Mouse (Mus musculus): ENCODE results near the gene Adig. TPM values are rescaled to one million over a fixed set of nuclear protein-coding genes. Genes with fewer than 3 reads are reported as not detected.

Gene Adig
- total and polyA plus RNA-seq, 2 experiments from 2014 or later: not detected

- 46% methylated on average over 24 of the region's 24 CpGs for WGBS
- no peak overlapping the region for H3K27ac ChIP-seq (ENCODE audit: low read depth, low read length)
- H3K9me3 ChIP-seq (ENCODE audit: low read length): no peaks in the 10 kb centered on the region
- H3K36me3 ChIP-seq (ENCODE audit: insufficient read depth): no peaks in the 10 kb centered on the region
- H3K4me2 ChIP-seq (ENCODE audit: low read depth): peak overlapping the region; percentile 44
- H3K27me3 ChIP-seq (ENCODE audit: insufficient read depth, low read length): no peaks in the 10 kb centered on the region
- TF ChIP-seq CTCF (IDR thresholded peaks at IDR 0.05; ENCODE audit: low read depth): no peak
- ATAC-seq (peak; percentile 65), DNase-seq (peak; percentile 62)
- no peaks in the 10 kb centered on the region for H3K4me1 ChIP-seq (ENCODE audit: insufficient read depth)
- H3K9ac ChIP-seq: peak overlapping the region; percentile 31; the same call in 1 of the 2 replicates
- no peak overlapping the region for H3K4me3 ChIP-seq (ENCODE audit: low read depth, low read length)
Observed at GRCm38 (mm10) chr2:158539433-158540305, 37.3 kb downstream of the Adig start.

DNA sequence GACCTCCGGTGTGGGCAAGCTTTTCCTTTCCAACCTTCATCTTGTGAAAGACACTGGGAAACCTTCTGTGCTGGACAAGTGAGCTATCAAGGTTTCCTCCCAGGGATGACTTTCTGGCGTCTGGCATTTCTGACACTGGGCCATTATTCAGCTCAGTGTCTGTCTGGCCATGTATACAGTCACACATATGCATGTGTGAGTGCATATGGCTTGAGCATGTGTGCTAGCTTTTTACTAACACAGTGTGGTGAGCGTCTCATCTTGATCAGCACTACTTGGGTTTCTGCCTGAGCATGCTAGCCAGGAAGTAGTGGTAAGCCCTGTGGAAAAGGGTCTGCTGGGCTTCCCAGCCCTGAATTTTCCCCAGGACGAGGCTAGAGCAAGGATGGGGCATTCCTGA, 38.9 kb downstream of the Adig start:
- no peak overlapping the region for H3K27ac ChIP-seq (ENCODE audit: low read depth, low read length)
- no peaks in the 10 kb centered on the region for H3K9me3 ChIP-seq (ENCODE audit: low read length)
- TF ChIP-seq CTCF (IDR thresholded peaks at IDR 0.05; ENCODE audit: low read depth): no peak
- DNase-seq: peak; percentile 71
- 46% methylated on average over 4 of the region's 4 CpGs for WGBS
- no peak overlapping the region for H3K9ac ChIP-seq
- peak; percentile 85 for ATAC-seq
- H3K4me2 ChIP-seq (ENCODE audit: low read depth): no peak overlapping the region
- H3K4me3 ChIP-seq (ENCODE audit: low read depth, low read length): no peak overlapping the region
- H3K27me3 ChIP-seq (ENCODE audit: insufficient read depth, low read length): no peaks in the 10 kb centered on the region
- H3K4me1 ChIP-seq (ENCODE audit: insufficient read depth): no peaks in the 10 kb centered on the region
- no peaks in the 10 kb centered on the region for H3K36me3 ChIP-seq (ENCODE audit: insufficient read depth)

- DNase-seq (no peak), ATAC-seq (no peak)
- Histone ChIP-seq H3K9me3 (ENCODE audit: low read length) (no peaks in the 10 kb centered on the region), H3K4me2 (ENCODE audit: low read depth) (no peak overlapping the region), H3K27ac (ENCODE audit: low read depth, low read length) (no peak overlapping the region), H3K4me3 (ENCODE audit: low read depth, low read length) (no peak overlapping the region), H3K27me3 (ENCODE audit: insufficient read depth, low read length) (no peaks in the 10 kb centered on the region), H3K4me1 (ENCODE audit: insufficient read depth) (no peaks in the 10 kb centered on the region), H3K9ac (no peak overlapping the region), H3K36me3 (ENCODE audit: insufficient read depth) (no peaks in the 10 kb centered on the region)
- no peak for TF ChIP-seq CTCF (IDR thresholded peaks at IDR 0.05; ENCODE audit: low read depth)
- 75% methylated on average over 2 of the region's 2 CpGs for WGBS
Observed at GRCm38 (mm10) chr2:158545266-158545665, 42.9 kb downstream of the Adig start.

DNA sequence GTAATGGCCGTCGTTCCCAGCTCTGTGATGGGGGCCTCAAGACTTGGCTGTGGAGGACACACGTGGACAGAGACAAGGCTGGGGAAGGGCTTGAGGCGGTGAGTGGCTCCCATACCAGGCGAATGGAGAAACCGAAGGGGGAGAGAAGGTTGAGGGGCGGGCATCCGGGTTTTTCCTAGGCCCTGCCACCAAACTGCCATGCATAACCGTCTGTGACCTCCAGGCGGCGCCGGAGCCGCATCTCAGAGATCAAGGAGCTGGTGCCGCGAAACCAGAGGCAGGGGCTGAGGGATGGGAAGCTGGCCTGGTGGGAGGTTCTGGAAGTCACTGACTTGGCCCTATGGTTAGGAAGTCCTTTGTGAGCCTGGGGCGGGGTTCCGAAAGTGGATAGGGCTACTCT, 44.3 kb downstream of the Adig start:
- no peaks in the 10 kb centered on the region for H3K27me3 ChIP-seq (ENCODE audit: insufficient read depth, low read length)
- no peaks in the 10 kb centered on the region for H3K9me3 ChIP-seq (ENCODE audit: low read length)
- H3K4me3 ChIP-seq (ENCODE audit: low read depth, low read length): no peak overlapping the region
- peak overlapping the region; percentile 31 for H3K4me2 ChIP-seq (ENCODE audit: low read depth)
- no peak overlapping the region for H3K27ac ChIP-seq (ENCODE audit: low read depth, low read length)
- no peaks in the 10 kb centered on the region for H3K36me3 ChIP-seq (ENCODE audit: insufficient read depth)
- ATAC-seq: peak; percentile 89
- peak; percentile 96 for TF ChIP-seq CTCF (IDR thresholded peaks at IDR 0.05; ENCODE audit: low read depth)
- WGBS: 2% methylated on average over 17 of the region's 17 CpGs
- H3K4me1 ChIP-seq (ENCODE audit: insufficient read depth): no peaks in the 10 kb centered on the region
- DNase-seq: peak; percentile 93
- H3K9ac ChIP-seq: peak overlapping the region; percentile 47; the same call in 1 of the 2 replicates

DNA sequence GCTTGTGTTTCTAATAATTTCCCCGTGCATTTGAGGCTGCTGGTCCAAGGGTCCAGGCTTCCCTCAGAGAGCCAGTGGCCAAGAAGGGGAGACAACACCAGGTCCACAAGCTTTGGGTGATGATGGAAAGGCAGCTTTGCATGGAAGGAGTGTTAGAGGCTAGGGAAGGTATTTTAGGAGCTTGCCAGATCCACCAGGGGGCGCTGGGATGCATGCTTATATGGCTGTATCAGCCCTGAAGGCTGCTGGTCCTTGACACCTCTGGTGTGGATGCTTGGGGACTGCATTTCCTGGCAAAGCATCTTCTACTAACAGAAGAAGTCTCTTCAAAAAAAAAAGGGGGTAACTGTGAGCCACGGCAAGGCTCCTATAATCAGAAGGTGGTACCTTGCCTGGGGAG, 47.7 kb downstream of the Adig start:
- Histone ChIP-seq H3K27ac (ENCODE audit: low read depth, low read length) (no peak overlapping the region), H3K9me3 (ENCODE audit: low read length) (no peaks in the 10 kb centered on the region), H3K36me3 (ENCODE audit: insufficient read depth) (no peaks in the 10 kb centered on the region), H3K4me1 (ENCODE audit: insufficient read depth) (no peaks in the 10 kb centered on the region), H3K4me2 (ENCODE audit: low read depth) (no peak overlapping the region), H3K9ac (no peak overlapping the region), H3K4me3 (ENCODE audit: low read depth, low read length) (no peak overlapping the region), H3K27me3 (ENCODE audit: insufficient read depth, low read length) (no peaks in the 10 kb centered on the region; the same call in none of the 2 replicates)
- DNase-seq (peak; percentile 90), ATAC-seq (peak; percentile 85)
- 2% methylated on average over 3 of the region's 3 CpGs for WGBS
- peak; percentile 94 for TF ChIP-seq CTCF (IDR thresholded peaks at IDR 0.05; ENCODE audit: low read depth)

DNA sequence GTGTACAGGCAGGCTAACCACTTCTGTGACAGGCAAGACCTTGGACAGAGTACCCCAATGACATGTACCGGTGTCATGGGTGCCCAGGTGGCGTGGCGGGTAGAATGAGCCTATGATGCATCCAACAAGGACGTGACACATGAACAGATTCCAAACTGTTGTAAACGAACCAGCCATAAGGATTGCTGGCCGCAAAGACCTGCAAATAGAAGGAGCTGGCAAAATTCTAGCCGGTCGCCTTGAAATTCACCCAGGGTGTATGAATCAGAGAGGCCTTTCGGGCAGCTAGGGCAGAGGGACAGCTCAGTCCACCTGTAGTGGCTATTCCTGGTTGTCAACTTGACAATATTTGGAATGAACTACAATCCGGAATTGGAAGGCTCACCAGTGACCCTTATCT, 52.0 kb downstream of the Adig start:
- ATAC-seq: no peak
- no peaks in the 10 kb centered on the region; the same call in none of the 2 replicates for H3K27me3 ChIP-seq (ENCODE audit: insufficient read depth, low read length)
- WGBS: 31% methylated on average over 10 of the region's 10 CpGs
- no peak for TF ChIP-seq CTCF (IDR thresholded peaks at IDR 0.05; ENCODE audit: low read depth)
- no peak for DNase-seq
- peaks cover 8% of the 10 kb centered on the region for H3K4me1 ChIP-seq (ENCODE audit: insufficient read depth)
- no peak overlapping the region for H3K4me2 ChIP-seq (ENCODE audit: low read depth)
- H3K9ac ChIP-seq: no peak overlapping the region
- no peak overlapping the region for H3K4me3 ChIP-seq (ENCODE audit: low read depth, low read length)
- H3K36me3 ChIP-seq (ENCODE audit: insufficient read depth): no peaks in the 10 kb centered on the region
- no peaks in the 10 kb centered on the region for H3K9me3 ChIP-seq (ENCODE audit: low read length)
- H3K27ac ChIP-seq (ENCODE audit: low read depth, low read length): no peak overlapping the region

DNA sequence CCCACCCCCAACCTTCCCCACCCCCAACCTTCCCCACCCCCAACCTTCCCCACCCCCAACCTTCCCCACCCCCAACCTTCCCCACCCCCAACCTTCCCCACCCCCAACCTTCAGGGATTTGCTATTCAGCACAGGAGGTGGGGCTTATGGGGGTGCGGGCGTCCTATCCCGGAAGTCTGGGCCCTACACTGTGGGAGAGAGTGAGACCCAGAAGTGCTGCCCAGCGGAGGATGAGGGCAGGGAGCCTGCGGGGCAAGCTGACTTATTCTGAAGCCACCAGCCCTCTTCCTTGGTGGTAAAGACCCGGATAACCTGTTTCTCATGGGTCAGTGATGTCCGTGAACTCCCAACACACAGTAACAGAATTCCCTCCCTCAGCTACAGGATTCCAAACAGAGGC, 52.8 kb downstream of the Adig start:
- no peak for DNase-seq
- Histone ChIP-seq H3K27ac (ENCODE audit: low read depth, low read length) (peak overlapping the region; percentile 80), H3K36me3 (ENCODE audit: insufficient read depth) (no peaks in the 10 kb centered on the region), H3K4me2 (ENCODE audit: low read depth) (peak overlapping the region; percentile 60), H3K4me3 (ENCODE audit: low read depth, low read length) (no peak overlapping the region), H3K9me3 (ENCODE audit: low read length) (no peaks in the 10 kb centered on the region), H3K4me1 (ENCODE audit: insufficient read depth) (peaks cover 8% of the 10 kb centered on the region), H3K9ac (0 out of 2 replicates have a peak overlapping the region, but pooled peaks have one; percentile 40), H3K27me3 (ENCODE audit: insufficient read depth, low read length) (no peaks in the 10 kb centered on the region; the same call in none of the 2 replicates)
- ATAC-seq: no peak
- 6% methylated on average over 7 of the region's 7 CpGs for WGBS
- no peak for TF ChIP-seq CTCF (IDR thresholded peaks at IDR 0.05; ENCODE audit: low read depth)
